Mouse (Mus musculus) heart, embryonic 10.5 days (tissue): Measurements from ENCODE around the gene Thg1l. TPM values are rescaled to one million over a fixed set of nuclear protein-coding genes. Genes with fewer than 3 reads are reported as not detected.

Experiments used
- DNase-seq: peaks from one replicate; pipeline ENCODE4 v3.0.0-alpha.2; 2017; ENCODE audit warnings: low spot score
- H3K27ac ChIP-seq: fragments of 300-500 bp; sonication (generic); 2 replicates; pipeline ENCODE4 v1.5.1; 2016; ENCODE audit warnings: mild to moderate bottlenecking
- H3K27me3 ChIP-seq: fragments of 300-500 bp; sonication (generic); 2 replicates; pipeline ENCODE4 v1.6.1; 2016; ENCODE audit warnings: mild to moderate bottlenecking; ENCODE audit not compliant: poor library complexity, insufficient read depth, severe bottlenecking
- H3K36me3 ChIP-seq: fragments of 300-500 bp; sonication (generic); 2 replicates; pipeline ENCODE4 v1.6.1; 2016; ENCODE audit warnings: mild to moderate bottlenecking, moderate library complexity
- H3K4me1 ChIP-seq: fragments of 300-500 bp; sonication (generic); 2 replicates; pipeline ENCODE4 v1.6.1; 2016; ENCODE audit warnings: mild to moderate bottlenecking
- H3K4me3 ChIP-seq: fragments of 300-500 bp; sonication (generic); 2 replicates; pipeline ENCODE4 v1.5.1; 2016; ENCODE audit warnings: mild to moderate bottlenecking, moderate library complexity
- H3K9me3 ChIP-seq: fragments of 300-500 bp; sonication (generic); 2 replicates; pipeline ENCODE4 v1.6.1; 2016; ENCODE audit warnings: mild to moderate bottlenecking, moderate library complexity
- WGBS: fragments of 180-500 bp; shearing (Covaris S2); methylation state at CpG from one replicate; pipeline ENCODE4 v1.1.7; 2016; 5-methylcytosine and 5-hydroxymethylcytosine counted together
- polyA plus RNA-seq: library from polyadenylated mRNA; unstranded; fragments of >200 nt; fragmentation: Nextera tagmentation; extraction: Ambion mirVana; gene quantifications from 2 replicates; pipeline ENCODE4 v1.2.1, GENCODE M21; 2016

Gene Thg1l
- polyA plus RNA-seq, 1 experiment from 2014 or later: 9.0 TPM

DNA sequence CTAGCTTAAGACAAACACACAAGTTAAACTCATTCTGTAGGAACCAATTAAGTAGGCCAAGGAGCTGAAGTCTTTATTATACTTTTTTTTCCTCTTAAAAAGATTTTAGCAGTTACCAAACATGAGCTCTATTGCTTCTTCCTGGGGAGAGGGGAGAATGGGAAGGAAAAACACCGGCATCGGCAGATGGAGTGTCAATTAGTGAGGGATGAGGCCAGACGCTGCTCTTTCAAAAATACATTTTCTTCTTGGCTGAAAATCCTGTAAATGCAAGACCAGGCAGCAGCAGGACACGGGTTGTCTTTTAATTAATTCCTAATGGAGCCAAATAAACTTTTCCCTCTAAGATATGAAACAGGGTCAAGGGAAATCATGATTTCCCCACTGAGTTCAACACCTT, 8.5 kb downstream of the Thg1l start:
- peaks cover 12% of the 10 kb centered on the region for H3K4me1 ChIP-seq
- 89% methylated on average over 4 of the region's 4 CpGs for WGBS

GRCm38 (mm10) chr11:45944643-45945156, 10.6 kb downstream of the Thg1l start, which contains the start of gene Lsm11:
Gene Lsm11, minus strand, starts transcription at chr11:45944935.
- Histone ChIP-seq H3K4me1 (peaks cover 22% of the 10 kb centered on the region), H3K4me3 (peak within 1 kb of the TSS; percentile 90), H3K36me3 (peaks cover 5% of the 10 kb centered on the region), H3K27ac (peak within 1 kb of the TSS; percentile 89), H3K27me3 (no peaks in the 10 kb centered on the region), H3K9me3 (no peaks in the 10 kb centered on the region)
- peak; percentile 97 for DNase-seq
- WGBS: under 1% methylated on average over 55 of the region's 55 CpGs

More for the DNA sequence above, 8.5 kb downstream of the Thg1l start:
- DNase-seq: no peak
- H3K36me3 ChIP-seq: peaks cover 23% of the 10 kb centered on the region
- no peaks in the 10 kb centered on the region for H3K9me3 ChIP-seq
- no peak overlapping the region for H3K4me3 ChIP-seq
- H3K27ac ChIP-seq: no peak overlapping the region
- no peaks in the 10 kb centered on the region for H3K27me3 ChIP-seq

GRCm38 (mm10) chr11:45943891-45944642, 11.2 kb downstream of the Thg1l start:
- DNase-seq: peak; percentile 77
- Histone ChIP-seq H3K27ac (peak overlapping the region; percentile 89), H3K27me3 (no peaks in the 10 kb centered on the region), H3K4me3 (peak overlapping the region; percentile 90), H3K9me3 (no peaks in the 10 kb centered on the region), H3K4me1 (peaks cover 22% of the 10 kb centered on the region), H3K36me3 (peaks cover 3% of the 10 kb centered on the region; the same call in 1 of the 2 replicates)
- under 1% methylated on average over 49 of the region's 49 CpGs for WGBS

- Histone ChIP-seq H3K9me3 (no peaks in the 10 kb centered on the region), H3K27ac (no peak overlapping the region; the same call in 1 of the 2 replicates), H3K36me3 (peaks cover 5% of the 10 kb centered on the region; the same call in 1 of the 2 replicates), H3K4me3 (peak overlapping the region; percentile 90), H3K27me3 (no peaks in the 10 kb centered on the region), H3K4me1 (peaks cover 22% of the 10 kb centered on the region)
- DNase-seq: peak; percentile 71
- WGBS: 70% methylated on average over 7 of the region's 7 CpGs
Measured at GRCm38 (mm10) chr11:45943108-45943705, 12.1 kb downstream of the Thg1l start.

DNA sequence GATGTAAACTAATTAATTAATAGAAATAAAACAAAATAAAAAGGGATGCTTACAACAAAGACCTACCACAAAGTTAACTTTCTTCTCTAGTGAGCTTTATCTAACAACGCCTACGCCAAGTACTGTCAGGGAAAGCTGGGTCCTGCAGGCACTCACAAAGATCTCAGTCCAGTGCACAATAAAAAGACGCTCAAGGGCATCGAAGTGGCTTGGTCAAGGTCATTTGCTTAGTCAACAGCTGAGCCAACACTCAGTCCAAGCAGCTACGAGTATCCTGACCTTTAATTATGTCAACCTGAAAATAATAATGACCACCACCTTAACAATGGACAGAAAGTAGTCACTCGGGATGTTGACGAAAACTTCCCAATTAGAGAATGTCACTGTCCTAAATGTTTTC, 13.0 kb downstream of the Thg1l start:
- 88% methylated on average over 7 of the region's 7 CpGs for WGBS
- H3K36me3 ChIP-seq: peaks cover 7% of the 10 kb centered on the region; the same call in 1 of the 2 replicates
- H3K4me3 ChIP-seq: no peak overlapping the region
- H3K27ac ChIP-seq: no peak overlapping the region
- peaks cover 22% of the 10 kb centered on the region for H3K4me1 ChIP-seq
- DNase-seq: peak; percentile 45
- no peaks in the 10 kb centered on the region for H3K9me3 ChIP-seq
- no peaks in the 10 kb centered on the region for H3K27me3 ChIP-seq

- H3K27me3 ChIP-seq: no peaks in the 10 kb centered on the region
- DNase-seq: no peak
- 83% methylated on average over 8 of the region's 8 CpGs for WGBS
- peaks cover 41% of the 10 kb centered on the region for H3K36me3 ChIP-seq
- H3K9me3 ChIP-seq: no peaks in the 10 kb centered on the region
- H3K27ac ChIP-seq: no peak overlapping the region
- peaks cover 25% of the 10 kb centered on the region for H3K4me1 ChIP-seq
- no peak overlapping the region for H3K4me3 ChIP-seq
Measured at GRCm38 (mm10) chr11:45938917-45939316, 16.4 kb downstream of the Thg1l start.

DNA sequence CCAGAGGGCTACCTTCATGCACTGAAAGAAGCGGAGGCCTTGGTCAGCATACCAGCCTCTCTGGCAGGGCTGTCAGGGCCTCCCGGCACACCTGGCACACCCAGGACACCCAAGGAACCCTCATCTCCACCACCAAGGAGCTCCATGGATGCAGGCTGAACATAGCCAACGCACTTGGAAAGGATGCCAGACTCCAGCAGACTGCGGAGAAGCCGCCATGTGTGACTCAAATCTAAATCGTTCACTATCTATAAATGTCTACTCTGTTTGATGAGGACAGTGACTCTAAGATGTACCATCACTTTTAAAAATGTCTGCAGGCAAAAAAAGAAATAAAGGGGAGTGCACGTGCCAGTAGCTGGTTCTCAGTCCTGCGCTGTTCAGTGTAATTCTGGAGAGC, 17.8 kb downstream of the Thg1l start:
- no peaks in the 10 kb centered on the region for H3K27me3 ChIP-seq
- H3K4me1 ChIP-seq: peaks cover 14% of the 10 kb centered on the region
- no peak overlapping the region for H3K27ac ChIP-seq
- peaks cover 55% of the 10 kb centered on the region for H3K36me3 ChIP-seq
- DNase-seq: no peak
- no peaks in the 10 kb centered on the region for H3K9me3 ChIP-seq
- no peak overlapping the region for H3K4me3 ChIP-seq
- WGBS: 96% methylated on average over 8 of the region's 8 CpGs

DNA sequence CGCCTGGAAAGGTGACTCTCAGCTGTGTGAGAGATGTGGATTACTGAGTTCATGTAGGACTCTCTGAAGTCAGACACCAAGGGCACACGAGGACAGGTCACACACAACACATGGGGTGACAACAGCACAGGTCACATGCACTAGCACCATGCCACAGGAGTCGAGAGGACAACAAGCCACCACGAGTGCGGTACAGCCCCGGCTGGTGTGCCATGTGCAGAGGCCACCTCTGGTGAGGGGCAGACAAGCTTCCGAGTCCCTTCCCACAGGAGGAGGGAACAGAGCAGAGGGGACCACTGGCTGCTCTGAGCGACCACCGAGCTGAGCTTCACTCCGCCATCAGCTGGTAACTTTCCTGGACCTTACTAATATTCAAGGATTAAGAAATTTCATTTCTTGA, 22.5 kb downstream of the Thg1l start:
- Histone ChIP-seq H3K27me3 (no peaks in the 10 kb centered on the region), H3K4me1 (peaks cover 3% of the 10 kb centered on the region; the same call in 1 of the 2 replicates), H3K27ac (no peak overlapping the region), H3K4me3 (no peak overlapping the region), H3K9me3 (no peaks in the 10 kb centered on the region), H3K36me3 (peaks cover 74% of the 10 kb centered on the region)
- DNase-seq: no peak
- 90% methylated on average over 10 of the region's 10 CpGs for WGBS

DNA sequence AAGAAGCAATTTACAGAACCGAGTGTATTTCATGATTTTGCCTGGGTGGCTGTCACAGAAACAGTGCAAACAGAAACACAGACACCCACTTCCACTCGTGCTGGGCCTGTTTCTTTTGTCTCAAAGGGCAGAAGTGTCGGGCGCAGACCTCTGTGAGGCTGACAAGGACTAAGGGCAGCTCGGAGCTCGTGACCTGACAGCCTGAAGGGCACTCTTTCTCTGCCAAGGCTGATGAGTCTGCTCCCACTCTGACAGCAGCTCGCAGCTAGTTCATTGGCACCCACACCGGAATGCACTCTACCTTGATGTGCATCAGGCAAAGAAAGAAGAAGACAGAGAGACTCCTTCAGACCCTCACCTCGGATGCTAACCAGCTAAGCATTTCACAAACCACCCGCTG, 25.8 kb downstream of the Thg1l start:
- Histone ChIP-seq H3K4me1 (peaks cover 3% of the 10 kb centered on the region; the same call in 1 of the 2 replicates), H3K36me3 (peaks cover 41% of the 10 kb centered on the region), H3K27me3 (no peaks in the 10 kb centered on the region), H3K9me3 (no peaks in the 10 kb centered on the region), H3K27ac (no peak overlapping the region), H3K4me3 (no peak overlapping the region)
- 86% methylated on average over 10 of the region's 10 CpGs for WGBS
- no peak for DNase-seq

DNA sequence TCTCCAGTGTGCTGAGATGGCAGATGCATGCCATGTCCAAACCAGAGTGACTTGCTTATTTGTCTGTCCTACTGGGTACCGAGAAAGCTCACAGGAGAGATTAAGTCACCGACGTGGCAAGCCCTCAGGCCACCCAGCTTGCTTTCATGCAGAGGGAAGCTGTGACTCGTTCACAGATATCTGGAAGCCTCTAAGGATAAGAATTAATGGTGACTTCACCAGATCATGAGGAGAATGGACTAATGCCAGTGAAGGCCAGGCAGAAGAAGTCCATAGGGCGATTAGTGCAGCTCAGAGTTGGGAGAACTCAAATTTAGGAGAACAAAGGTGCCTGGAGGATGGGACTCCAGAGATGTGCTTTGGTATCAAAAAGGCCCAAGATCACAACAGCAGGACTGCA, 27.8 kb downstream of the Thg1l start:
- peaks cover 21% of the 10 kb centered on the region; the same call in 1 of the 2 replicates for H3K36me3 ChIP-seq
- 53% methylated on average over 5 of the region's 5 CpGs for WGBS
- H3K27me3 ChIP-seq: no peaks in the 10 kb centered on the region
- no peak overlapping the region for H3K27ac ChIP-seq
- H3K4me1 ChIP-seq: no peaks in the 10 kb centered on the region; the same call in 1 of the 2 replicates
- H3K4me3 ChIP-seq: no peak overlapping the region
- no peaks in the 10 kb centered on the region for H3K9me3 ChIP-seq
- DNase-seq: no peak

GRCm38 (mm10) chr11:45926640-45927082, 28.6 kb downstream of the Thg1l start:
- peaks cover under 1% of the 10 kb centered on the region; the same call in 1 of the 2 replicates for H3K4me1 ChIP-seq
- no peaks in the 10 kb centered on the region for H3K27me3 ChIP-seq
- WGBS: 0% methylated on average over 9 of the region's 9 CpGs
- H3K4me3 ChIP-seq: peak overlapping the region; percentile 58
- peak; percentile 89 for DNase-seq
- H3K9me3 ChIP-seq: no peaks in the 10 kb centered on the region
- H3K27ac ChIP-seq: peak overlapping the region; percentile 80
- peaks cover 15% of the 10 kb centered on the region; the same call in 1 of the 2 replicates for H3K36me3 ChIP-seq

DNA sequence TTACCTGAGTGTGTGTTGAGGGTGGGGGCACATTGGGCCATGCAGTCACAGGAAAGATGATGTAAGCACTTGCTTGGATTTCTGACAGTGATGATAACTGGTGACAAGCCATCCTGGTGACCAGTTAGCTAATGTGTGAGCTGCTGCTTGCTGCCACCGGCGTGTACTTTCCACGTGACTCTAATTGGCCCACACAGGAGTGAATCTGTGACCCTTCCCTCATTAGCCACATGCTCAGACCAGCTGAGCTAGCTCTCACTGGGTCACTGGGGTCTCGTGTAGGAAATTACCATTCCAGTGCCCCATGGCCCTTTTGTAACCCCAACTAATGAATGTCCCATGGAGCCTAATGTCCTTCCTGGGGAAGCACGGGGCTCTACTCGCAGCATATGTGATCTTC, 29.9 kb downstream of the Thg1l start:
- H3K9me3 ChIP-seq: no peaks in the 10 kb centered on the region
- 75% methylated on average over 6 of the region's 6 CpGs for WGBS
- H3K27me3 ChIP-seq: no peaks in the 10 kb centered on the region
- H3K36me3 ChIP-seq: peaks cover 13% of the 10 kb centered on the region; the same call in 1 of the 2 replicates
- DNase-seq: no peak
- peaks cover 7% of the 10 kb centered on the region for H3K4me1 ChIP-seq
- H3K27ac ChIP-seq: no peak overlapping the region
- no peak overlapping the region for H3K4me3 ChIP-seq

DNA sequence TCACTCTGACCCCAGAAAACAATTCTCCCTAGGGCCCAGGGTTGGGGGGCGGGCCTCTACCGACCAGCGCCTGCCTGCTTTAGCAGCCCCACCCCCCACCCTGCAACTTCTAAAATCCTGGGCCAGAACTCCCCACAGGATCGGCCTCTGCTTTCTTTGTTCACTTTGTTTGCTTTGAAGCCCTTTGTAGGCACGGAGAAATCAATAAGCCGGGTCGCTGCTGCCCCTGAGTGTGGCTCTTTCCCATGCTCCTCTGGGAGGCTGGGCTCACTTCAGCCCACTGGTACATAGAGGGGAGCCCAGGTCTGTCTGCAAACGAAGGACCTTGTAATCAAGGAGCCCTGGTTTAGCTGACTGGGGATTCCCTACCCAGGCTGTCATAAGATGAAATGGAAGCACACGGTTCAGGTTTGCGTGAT, 33.8 kb downstream of the Thg1l start:
- Histone ChIP-seq H3K4me1 (peaks cover 7% of the 10 kb centered on the region), H3K27ac (peak overlapping the region; percentile 47; the same call in 1 of the 2 replicates), H3K36me3 (no peaks in the 10 kb centered on the region), H3K27me3 (no peaks in the 10 kb centered on the region), H3K9me3 (no peaks in the 10 kb centered on the region), H3K4me3 (peak overlapping the region; percentile 18; the same call in 1 of the 2 replicates)
- DNase-seq: no peak
- WGBS: 13% methylated on average over 10 of the region's 10 CpGs
